Mouse (Mus musculus) embryo, embryonic 11 days (tissue): Measurements from ENCODE around the gene Gm36079.
"Not testable (repeated sequence)": the region's sequence is repeated elsewhere in the genome, so short reads cannot be mapped to it uniquely, and the experiment has no call there.

Source experiments
- DNase-seq: peaks from one replicate; pipeline ENCODE4 v3.0.0-alpha.2; 2015

The Gm36079 gene

DNA sequence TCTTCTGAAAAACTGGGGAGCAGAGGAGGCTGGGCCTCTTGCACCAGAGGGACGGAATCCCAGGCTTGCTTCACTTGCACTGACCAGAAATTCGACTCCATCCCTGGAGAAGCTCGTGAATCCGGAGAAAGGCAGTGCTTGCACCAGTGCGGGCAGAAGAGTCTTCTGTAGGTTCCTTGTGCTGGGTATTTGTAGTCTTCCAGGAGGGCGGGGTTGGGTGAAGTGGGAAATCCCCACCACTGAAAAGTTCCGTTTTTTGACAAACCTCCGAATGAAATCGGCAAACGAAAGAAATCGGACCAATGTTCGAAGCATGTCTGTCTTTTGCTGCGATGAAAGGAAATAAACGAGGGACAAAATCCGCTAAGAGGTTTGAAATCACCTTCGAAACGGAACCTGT lies at the start of gene Gm36079:
Gm36079 (minus strand) TSS at position 101 of the 400 bp plus-strand sequence.
- DNase-seq = not testable (repeated sequence)

DNA sequence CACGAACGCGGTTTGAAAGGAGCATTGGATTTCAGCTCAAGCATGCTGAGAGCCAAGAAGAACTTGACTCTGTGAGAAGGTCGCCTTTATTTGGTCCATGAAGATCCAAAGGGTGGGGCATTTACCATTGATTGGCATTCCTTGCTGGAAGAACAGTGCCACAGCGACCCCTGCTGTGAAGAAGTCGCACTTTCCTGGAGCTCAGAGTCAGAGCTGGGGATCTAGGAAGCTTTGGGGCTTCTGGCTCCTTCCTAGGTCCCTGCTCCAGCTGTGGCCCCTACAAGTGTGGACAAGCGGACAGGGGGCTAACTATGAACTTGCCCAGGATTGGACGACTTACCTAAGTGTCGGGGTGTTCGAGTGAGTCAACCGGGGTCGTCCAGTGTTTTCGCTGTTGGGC lies 44.1 kb upstream of the Gm36079 start:
- not testable (repeated sequence) for DNase-seq

DNA sequence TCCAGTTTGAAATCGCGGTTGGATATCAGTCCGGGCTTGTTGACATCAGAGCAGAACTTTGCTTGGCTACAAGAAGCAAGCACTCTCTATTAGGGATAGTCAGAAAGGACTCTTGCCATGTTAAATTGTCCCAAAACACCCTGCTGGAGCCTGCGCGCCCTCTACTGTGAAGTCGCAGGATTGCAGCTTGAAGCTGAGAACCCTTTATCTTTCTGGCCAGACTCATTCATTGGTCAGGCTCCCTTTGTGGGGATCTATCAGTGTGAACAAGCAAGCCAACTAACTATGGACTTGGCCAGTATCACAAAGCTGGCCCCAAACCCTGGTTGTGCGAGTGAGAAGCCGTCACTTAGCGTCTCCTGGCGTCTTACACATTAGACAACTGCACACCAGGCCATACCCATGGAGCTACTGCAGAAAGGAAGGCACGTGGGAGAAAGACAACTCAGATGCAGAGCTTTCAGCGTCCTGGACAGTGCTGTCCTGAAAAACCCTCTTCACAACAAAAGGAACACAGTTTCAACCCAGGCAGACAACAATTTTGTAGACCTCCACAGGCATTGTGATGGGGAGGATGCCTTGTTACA lies 43.3 kb upstream of the Gm36079 start:
- DNase-seq = not testable (repeated sequence)

DNA sequence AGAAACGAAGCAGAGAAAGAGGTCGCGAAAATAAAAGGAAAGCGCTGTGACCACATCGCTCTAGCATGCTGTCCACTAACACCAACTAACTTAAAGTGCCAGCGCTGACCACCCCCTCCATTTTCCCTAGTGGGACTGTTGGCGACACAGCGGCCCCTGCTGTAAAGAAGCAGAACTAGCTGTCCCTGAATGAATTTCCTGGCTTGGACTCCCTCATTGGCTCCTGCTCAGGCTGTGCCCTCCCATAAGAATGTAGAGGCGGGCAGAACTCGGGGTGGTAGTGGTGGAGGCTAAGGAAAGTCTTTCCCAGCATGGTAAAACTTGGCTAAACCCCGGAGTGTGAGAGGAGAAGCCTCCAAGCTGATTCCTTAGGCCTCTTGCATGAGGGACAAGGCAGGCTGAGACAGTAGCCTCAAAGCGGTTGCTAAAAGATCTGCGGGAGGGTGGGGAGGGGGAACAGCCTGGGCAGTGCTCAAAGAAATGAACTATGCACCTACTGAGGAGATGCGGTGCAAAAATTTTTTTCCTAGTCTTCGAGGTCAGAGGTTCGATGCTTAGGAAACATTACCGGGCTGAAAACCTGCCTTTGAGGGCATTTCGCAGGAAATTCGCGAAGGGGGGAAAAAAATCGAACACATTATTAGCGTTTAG lies 36.8 kb upstream of the Gm36079 start:
- DNase-seq = not testable (repeated sequence)

DNA sequence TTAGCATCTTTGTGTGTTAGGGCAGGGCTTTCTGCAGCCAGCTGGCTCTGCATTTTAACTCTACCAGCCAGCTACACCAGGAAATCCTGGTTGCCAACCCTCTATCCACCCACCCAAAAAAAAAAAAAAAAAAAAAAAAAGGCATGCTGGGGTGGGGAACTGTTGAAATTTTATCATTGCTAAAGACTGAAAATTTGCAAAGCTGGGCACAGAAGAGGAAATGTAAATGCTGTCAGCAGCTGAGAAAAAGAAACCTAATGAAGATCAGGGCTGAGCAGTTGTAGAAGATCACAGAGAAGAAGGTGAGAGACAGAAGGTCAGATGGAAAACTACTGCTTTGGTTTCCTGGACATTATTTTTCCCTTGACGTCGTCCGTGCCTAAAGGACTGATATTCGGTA lies 36.1 kb upstream of the Gm36079 start:
- not testable (repeated sequence) for DNase-seq

DNA sequence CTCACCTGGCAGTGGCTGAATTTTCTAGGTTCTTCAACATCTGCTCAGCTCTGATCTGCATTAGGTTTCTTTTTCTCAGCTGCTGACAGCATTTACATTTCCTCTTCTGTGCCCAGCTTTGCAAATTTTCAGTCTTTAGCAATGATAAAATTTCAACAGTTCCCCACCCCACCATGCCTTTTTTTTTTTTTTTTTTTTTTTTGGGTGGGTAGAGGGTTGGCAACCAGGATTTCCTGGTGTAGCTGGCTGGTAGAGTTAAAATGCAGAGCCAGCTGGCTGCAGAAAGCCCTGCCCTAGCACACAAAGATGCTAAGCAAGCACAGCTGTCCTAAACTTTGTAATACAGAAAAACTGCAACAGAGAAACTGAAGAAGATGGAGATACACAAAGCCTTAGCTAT lies 25.3 kb upstream of the Gm36079 start, which contains the start of gene Gm21188:
Gm21188 (minus strand) TSS at position 110 of the 400 bp plus-strand sequence.
- not testable (repeated sequence) for DNase-seq

DNA sequence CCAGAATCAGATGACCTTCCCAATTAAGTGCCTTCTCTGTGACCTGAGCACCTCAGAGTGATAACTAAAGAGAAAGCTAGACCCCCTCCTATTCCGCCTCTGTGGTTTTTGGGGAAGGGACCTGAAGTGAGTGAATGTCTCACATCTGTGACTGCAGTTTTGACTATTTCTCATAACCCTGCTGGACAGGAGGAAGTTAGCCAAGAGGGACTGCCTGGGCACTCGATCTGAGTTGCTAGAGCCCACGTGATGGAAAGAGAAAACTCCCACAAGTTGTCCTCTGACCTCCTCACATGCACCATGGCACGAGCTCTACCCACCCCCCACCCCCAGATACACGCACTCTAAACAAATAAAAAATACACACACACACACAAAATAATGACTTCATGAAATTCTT lies 21.8 kb upstream of the Gm36079 start:
- not testable (repeated sequence) for DNase-seq

DNA sequence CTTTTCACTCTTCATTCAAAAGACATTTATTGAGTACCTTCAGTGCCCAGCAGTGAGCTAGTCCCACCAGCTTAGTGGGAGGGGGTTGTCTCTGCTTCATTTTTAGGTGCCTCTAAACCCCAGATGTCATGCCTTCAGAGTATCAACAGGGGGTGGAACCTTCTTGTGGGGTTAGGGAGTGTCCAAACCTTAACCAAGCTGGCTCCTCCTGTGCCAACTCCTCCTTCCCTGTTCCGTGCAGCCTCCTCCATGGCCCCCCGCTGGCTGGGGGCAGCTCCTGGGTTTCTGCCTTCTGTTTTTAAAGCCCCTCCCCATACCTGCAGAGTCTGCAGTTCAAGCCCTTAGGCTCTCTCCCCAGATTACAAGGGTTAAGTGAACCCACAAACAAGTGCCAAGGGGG lies 21.4 kb upstream of the Gm36079 start:
- DNase-seq = not testable (repeated sequence)

DNA sequence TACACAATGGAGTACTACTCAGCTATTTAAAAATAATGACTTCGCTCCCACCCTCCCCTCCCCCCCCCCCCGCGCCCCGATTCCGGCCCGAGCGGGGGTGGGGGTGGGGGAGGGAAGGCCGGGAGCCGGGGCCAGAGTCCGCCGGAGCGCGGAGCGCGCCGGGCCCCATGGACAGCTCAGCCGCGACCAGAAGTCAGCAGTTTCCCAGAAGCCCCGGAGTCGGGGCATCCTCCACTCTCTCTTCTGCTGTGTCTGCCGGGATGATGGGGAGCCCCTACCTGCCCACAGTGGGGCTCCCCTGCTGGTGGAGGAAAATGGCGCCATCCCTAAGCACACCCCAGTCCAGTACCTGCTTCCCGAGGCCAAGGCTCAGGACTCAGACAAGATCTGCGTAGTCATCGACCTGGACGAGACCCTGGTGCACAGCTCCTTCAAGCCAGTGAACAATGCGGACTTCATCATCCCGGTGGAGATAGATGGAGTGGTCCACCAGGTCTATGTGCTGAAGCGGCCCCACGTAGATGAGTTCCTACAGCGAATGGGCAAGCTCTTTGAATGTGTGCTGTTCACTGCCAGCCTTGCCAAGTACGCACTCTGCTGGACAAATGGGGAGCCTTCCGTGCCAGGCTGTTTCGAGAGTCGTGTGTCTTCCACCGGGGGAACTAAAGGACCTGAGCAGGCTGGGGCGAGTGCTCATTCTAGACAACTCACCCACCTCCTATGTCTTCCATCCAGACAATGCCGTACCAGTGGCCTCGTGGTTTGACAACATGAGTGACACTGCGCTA lies 19.8 kb upstream of the Gm36079 start:
- DNase-seq = not testable (repeated sequence)

DNA sequence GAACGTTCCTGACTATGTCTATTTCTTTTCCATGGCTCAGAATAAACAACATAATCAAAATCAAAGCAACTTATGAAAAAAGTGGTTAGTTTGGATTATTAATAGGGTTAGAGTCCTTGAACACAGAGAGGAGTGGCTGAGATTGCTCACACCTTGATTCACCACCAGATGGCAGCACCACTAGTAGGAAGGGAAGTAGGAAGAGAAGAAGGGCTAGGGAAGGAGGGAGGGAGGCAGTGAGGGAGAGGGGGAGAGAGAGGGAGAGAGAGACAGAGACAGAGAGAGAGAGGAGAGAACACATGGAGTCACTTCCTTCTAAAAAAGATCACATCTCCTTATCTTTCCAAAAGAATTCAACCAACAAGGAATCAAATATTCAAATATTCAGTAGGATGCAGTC lies 14.3 kb upstream of the Gm36079 start:
- DNase-seq = peak; percentile 32

DNA sequence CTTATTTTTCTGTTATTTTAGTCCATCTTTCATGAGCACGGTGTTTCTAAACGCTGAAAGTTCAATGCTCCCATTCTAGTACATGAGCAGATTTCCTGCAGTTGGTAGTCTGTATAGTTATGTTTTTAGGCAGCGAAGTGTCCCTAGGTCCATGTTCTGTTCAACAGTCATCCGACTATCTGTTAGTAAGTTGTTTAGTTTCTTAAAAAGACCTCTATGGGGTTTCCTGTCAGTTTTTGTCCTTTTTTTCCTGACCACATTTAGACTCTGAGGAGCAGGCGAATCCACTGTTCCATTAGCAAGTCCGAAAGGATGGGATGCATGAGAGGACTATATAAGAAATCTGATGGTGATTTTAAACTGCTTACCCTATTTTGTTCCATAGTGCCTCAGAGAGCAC lies 11.1 kb upstream of the Gm36079 start:
- peak; percentile 11 for DNase-seq

DNA sequence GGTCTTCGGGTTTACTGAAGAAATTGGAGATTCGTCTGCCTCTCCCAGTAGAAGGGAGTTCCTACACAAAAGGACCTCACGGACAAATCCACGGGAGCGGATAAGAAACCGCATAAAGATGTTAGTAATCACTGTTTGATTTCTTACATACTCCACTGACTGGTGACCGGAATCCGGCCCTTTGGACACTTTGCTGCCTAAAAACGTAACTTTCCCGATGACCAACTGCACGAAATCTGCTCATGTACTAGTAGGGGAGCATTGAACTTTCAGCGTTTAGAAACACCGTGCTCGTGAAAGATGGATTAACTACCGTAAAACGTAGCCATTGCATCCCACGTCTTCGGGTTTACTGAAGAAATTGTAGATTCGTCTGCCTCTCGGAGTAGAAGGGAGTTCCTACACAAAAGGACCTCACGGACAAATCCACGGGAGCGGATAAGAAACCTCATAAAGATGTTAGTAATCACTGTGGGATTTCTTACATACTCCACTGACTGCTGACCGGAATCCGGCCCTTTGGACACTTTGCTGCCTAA lies 9.8 kb upstream of the Gm36079 start:
- peak; percentile 3 for DNase-seq

DNA sequence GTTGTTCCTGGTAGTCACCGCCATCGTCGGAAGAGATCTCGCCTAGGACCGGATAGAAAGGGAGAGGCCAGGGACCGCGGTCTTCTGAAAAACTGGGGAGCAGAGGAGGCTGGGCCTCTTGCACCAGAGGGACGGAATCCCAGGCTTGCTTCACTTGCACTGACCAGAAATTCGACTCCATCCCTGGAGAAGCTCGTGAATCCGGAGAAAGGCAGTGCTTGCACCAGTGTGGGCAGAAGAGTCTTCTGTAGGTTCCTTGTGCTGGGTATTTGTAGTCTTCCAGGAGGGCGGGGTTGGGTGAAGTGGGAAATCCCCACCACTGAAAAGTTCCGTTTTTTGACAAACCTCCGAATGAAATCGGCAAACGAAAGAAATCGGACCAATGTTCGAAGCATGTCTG lies 8.3 kb upstream of the Gm36079 start:
- DNase-seq = not testable (repeated sequence)

DNA sequence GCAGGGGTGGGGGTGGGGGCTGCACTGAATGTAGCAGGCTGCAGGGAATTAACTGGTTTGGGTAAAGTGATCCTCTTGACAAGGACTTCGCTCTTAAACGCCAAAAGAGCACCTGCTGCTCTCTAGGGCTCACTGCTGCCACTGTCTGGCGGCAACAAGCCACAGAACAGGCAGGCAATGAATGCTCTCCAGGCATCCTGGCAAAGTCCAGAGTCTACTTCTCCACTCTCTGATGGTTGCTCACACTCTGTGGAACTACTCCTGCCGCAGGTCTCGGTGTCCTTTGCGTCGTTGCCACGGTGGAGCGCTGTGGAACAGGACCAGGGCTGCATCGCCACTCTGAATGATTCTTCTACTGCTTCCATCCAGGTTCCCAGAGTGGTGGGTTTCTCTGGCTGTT lies 7.8 kb upstream of the Gm36079 start:
- DNase-seq = not testable (repeated sequence)

DNA sequence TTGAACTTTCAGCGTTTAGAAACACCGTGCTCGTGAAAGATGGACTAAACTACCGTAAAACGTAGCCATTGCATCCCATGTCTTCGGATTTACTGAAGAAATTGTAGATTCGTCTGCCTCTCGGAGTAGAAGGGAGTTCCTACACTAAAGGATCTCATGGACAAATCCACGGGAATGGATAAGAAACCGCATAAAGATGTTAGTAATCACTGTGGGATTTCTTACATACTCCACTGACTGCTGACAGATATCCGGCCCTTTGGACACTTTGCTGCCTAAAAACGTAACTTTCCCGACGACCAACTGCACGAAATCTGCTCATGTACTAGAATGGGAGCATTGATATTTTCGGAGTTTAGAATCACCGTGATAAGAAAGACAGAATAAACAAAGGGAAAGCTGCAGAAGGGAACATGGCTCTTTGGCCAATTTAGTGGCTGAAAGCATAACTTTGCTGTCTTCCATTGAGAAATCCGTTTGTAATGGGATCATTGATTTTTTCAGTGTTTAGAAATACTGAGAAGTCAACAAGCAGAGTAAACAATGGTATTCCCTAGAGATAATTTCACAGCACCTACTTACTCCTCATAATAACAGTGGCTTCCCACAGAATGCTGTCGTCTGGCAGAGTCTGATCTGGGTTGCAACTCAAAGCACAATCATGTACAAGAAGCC lies 6.8 kb upstream of the Gm36079 start:
- DNase-seq = peak; percentile 3

DNA sequence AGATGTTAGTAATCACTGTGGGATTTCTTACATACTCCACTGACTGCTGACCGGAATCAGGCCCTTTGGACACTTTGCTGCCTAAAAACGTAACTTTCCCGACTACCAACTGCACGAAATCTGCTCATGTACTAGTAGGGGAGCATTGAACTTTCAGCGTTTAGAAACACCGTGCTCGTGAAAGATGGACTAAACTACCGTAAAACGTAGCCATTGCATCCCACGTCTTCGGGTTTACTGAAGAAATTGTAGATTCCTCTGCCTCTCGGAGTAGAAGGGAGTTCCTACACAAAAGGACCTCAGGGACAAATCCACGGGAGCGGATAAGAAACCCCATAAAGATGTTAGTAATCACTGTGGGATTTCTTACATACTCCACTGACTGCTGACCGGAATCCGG lies 4.9 kb upstream of the Gm36079 start:
- DNase-seq = not testable (repeated sequence)

DNA sequence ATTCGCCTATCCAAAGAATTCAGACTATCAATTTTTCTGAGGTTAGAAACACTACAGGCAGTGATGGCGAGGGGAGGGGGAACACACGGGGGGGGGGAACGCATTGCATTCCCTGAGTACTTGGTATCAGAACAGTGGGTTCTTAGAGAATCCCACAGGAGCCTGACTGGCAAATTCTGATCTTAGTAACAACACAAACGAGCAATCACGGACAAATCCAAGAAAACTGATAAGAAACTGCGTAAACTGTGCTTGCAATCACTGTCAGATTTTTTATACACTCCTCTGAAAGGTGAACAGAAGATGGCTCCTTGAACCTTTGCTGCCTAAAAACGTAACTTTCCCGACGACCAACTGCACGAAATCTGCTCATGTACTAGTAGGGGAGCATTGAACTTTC lies 557 bp upstream of the Gm36079 start:
- peak; percentile 10 for DNase-seq

DNA sequence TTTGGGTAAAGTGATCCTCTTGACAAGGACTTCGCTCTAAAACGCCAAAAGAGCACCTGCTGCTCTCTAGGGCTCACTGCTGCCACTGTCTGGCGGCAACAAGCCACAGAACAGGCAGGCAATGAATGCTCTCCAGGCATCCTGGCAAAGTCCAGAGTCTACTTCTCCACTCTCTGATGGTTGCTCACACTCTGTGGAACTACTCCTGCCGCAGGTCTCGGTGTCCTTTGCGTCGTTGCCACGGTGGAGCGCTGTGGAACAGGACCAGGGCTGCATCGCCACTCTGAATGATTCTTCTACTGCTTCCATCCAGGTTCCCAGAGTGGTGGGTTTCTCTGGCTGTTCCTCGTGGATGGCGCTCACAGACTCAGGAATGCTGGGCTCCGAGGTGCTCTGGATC lies 438 bp downstream of the Gm36079 start:
- not testable (repeated sequence) for DNase-seq

DNA sequence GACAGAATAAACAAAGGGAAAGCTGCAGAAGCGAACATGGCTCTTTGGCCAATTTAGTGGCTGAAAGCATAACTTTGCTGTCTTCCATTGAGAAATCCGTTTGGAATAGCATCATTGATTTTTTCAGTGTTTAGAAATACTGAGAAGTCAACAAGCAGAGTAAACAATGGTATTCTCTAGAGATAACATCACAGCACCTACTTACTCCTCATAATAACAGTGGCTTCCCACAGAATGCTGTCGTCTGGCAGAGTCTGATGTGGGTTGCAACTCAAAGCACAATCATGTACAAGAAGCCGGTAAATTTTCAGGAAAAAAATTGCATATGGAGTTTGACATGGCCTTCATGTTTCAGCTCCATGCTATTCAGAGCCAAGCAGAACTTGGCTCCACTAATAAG lies 1.2 kb downstream of the Gm36079 start:
- DNase-seq = peak; percentile 1

DNA sequence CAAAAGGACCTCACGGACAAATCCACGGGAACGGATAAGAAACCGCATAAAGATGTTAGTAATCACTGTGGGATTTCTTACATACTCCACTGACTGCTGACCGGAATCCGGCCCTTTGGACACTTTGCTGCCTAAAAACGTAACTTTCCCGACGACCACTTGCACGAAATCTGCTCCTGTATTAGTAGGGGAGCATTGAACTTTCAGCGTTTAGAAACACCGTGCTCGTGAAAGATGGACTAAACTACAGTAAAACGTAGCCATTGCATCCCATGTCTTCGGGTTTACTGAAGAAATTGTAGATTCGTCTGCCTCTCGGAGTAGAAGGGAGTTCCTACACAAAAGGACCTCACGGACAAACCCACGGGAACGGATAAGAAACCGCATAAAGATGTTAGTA lies 1.8 kb downstream of the Gm36079 start:
- DNase-seq = peak; percentile 7

DNA sequence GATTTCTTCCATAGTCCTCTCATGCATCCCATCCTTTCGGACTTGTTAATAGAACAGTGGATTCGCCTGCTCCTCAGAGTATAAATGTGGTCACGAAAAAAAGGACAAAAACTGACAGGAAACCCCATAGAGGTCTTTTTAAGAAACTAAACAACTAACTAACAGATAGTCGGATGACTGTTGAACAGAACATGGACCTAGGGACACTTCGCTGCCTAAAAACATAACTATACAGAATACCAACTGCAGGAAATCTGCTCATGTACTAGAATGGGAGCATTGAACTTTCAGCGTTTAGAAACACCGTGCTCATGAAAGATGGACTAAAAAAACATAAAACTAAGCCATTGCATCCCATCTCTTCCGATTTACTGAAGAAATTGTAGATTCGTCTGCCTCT lies 2.2 kb downstream of the Gm36079 start:
- DNase-seq = peak; percentile 11

DNA sequence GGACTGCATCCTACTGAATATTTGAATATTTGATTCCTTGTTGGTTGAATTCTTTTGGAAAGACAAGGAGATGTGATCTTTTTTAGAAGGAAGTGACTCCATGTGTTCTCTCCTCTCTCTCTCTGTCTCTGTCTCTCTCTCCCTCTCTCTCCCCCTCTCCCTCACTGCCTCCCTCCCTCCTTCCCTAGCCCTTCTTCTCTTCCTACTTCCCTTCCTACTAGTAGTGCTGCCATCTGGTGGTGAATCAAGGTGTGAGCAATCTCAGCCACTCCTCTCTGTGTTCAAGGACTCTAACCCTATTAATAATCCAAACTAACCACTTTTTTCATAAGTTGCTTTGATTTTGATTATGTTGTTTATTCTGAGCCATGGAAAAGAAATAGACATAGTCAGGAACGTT lies 5.3 kb downstream of the Gm36079 start:
- peak; percentile 33 for DNase-seq
